Mouse (Mus musculus): ENCODE measurements at regions not wholly inside any gene's neighbourhood (a gene's known extent, or its start where the extent isn't known, plus 50 kb on each side); places are given as distances from the start of the nearest gene placed in this dataset.
"Not testable (repeated sequence)": the region's sequence is repeated elsewhere in the genome, so short reads cannot be mapped to it uniquely, and the experiment has no call there.

GRCm38 (mm10) chr1:143217401-143217800 lies 423.1 kb upstream of the B3galt2 start:
- H3K27ac ChIP-seq: no peak overlapping the region
- DNase-seq (ENCODE audit: low spot score in 2 of 2): no peak
- TF ChIP-seq CTCF (conservative IDR thresholded peaks at IDR 0.05): no peak
- no peak overlapping the region for H3K4me3 ChIP-seq

- no peak for TF ChIP-seq CTCF (conservative IDR thresholded peaks at IDR 0.05)
- no peak overlapping the region for H3K4me3 ChIP-seq
- no peak for DNase-seq (ENCODE audit: low spot score in 2 of 2)
- no peak overlapping the region for H3K27ac ChIP-seq
Observed at GRCm38 (mm10) chr1:143231969-143232368, 408.5 kb upstream of the B3galt2 start.

- no peak for DNase-seq (ENCODE audit: low spot score in 2 of 2)
- Histone ChIP-seq H3K4me3 (no peak overlapping the region), H3K27ac (no peak overlapping the region)
- no peak for TF ChIP-seq CTCF (conservative IDR thresholded peaks at IDR 0.05)
Observed at GRCm38 (mm10) chr1:143258470-143259215, 381.8 kb upstream of the B3galt2 start.

- DNase-seq (ENCODE audit: low spot score in 2 of 2): no peak
- no peak overlapping the region for H3K27ac ChIP-seq
- no peak for TF ChIP-seq CTCF (conservative IDR thresholded peaks at IDR 0.05)
- H3K4me3 ChIP-seq: no peak overlapping the region
Observed at GRCm38 (mm10) chr1:143263263-143264038, 377.0 kb upstream of the B3galt2 start.

GRCm38 (mm10) chr1:143265216-143265615 lies 375.2 kb upstream of the B3galt2 start:
- DNase-seq (ENCODE audit: low spot score in 2 of 2): no peak
- H3K27ac ChIP-seq: no peak overlapping the region
- H3K4me3 ChIP-seq: no peak overlapping the region
- no peak for TF ChIP-seq CTCF (conservative IDR thresholded peaks at IDR 0.05)

GRCm38 (mm10) chr1:143286274-143286967 lies 354.0 kb upstream of the B3galt2 start:
- no peak for TF ChIP-seq CTCF (conservative IDR thresholded peaks at IDR 0.05)
- DNase-seq (ENCODE audit: low spot score in 2 of 2): no peak
- no peak overlapping the region for H3K4me3 ChIP-seq

GRCm38 (mm10) chr1:143287448-143287847 lies 353.0 kb upstream of the B3galt2 start:
- no peak for DNase-seq (ENCODE audit: low spot score in 2 of 2)
- Histone ChIP-seq H3K4me3 (no peak overlapping the region), H3K27ac (no peak overlapping the region)
- no peak for TF ChIP-seq CTCF (conservative IDR thresholded peaks at IDR 0.05)

More at GRCm38 (mm10) chr1:143286274-143286967, 354.0 kb upstream of the B3galt2 start:
- no peak overlapping the region for H3K27ac ChIP-seq

- Histone ChIP-seq H3K4me3 (no peak overlapping the region), H3K27ac (no peak overlapping the region)
- no peak for TF ChIP-seq CTCF (conservative IDR thresholded peaks at IDR 0.05)
- no peak for DNase-seq (ENCODE audit: low spot score in 2 of 2)
Observed at GRCm38 (mm10) chr1:143296555-143296954, 343.9 kb upstream of the B3galt2 start.

- H3K4me3 ChIP-seq: no peak overlapping the region
- no peak overlapping the region for H3K27ac ChIP-seq
- no peak for TF ChIP-seq CTCF (conservative IDR thresholded peaks at IDR 0.05)
- DNase-seq (ENCODE audit: low spot score in 2 of 2): no peak
Observed at GRCm38 (mm10) chr1:143307379-143307778, 333.1 kb upstream of the B3galt2 start.

- no peak for TF ChIP-seq CTCF (conservative IDR thresholded peaks at IDR 0.05)
- H3K4me3 ChIP-seq: no peak overlapping the region
- H3K27ac ChIP-seq: no peak overlapping the region
- no peak for DNase-seq (ENCODE audit: low spot score in 2 of 2)
Observed at GRCm38 (mm10) chr1:143318381-143318780, 322.1 kb upstream of the B3galt2 start.

GRCm38 (mm10) chr1:143319568-143319967 lies 320.9 kb upstream of the B3galt2 start:
- no peak overlapping the region for H3K4me3 ChIP-seq
- TF ChIP-seq CTCF (conservative IDR thresholded peaks at IDR 0.05): no peak
- DNase-seq (ENCODE audit: low spot score in 2 of 2): no peak
- no peak overlapping the region for H3K27ac ChIP-seq

GRCm38 (mm10) chr1:143351388-143351787 lies 289.1 kb upstream of the B3galt2 start:
- no peak for TF ChIP-seq CTCF (conservative IDR thresholded peaks at IDR 0.05)
- Histone ChIP-seq H3K27ac (no peak overlapping the region), H3K4me3 (no peak overlapping the region)
- DNase-seq (ENCODE audit: low spot score in 2 of 2): no peak

- H3K4me3 ChIP-seq; DNase-seq (ENCODE audit: low spot score in 2 of 2); H3K27ac ChIP-seq: not testable (repeated sequence)
Observed at GRCm38 (mm10) chr1:143360256-143360655, 280.2 kb upstream of the B3galt2 start.

Measured in layer of hippocampus, adult 2 months (tissue).